Mouse (Mus musculus) embryonic facial prominence, embryonic 12.5 days (tissue): Measurements from ENCODE around the gene Cdpf1. TPM values are rescaled to one million over a fixed set of nuclear protein-coding genes. Genes with fewer than 3 reads are reported as not detected.

Experiments
- polyA plus RNA-seq: library from polyadenylated mRNA; unstranded; fragments of >200 nt; fragmentation: Nextera tagmentation; extraction: Ambion mirVana; gene quantifications from 2 replicates; pipeline ENCODE4 v1.2.1, GENCODE M21; 2016

Cdpf1 gene
- polyA plus RNA-seq, 1 experiment from 2014 or later = 26.7 TPM

Other genes starting within 250 kb of the Cdpf1 start
- 31.5 and 34.3 TPM in 2 replicates for gene Wnt7b, start 229.2 kb downstream of the Cdpf1 start, polyA plus RNA-seq
- gene Ppara, start 76.7 kb downstream of the Cdpf1 start, polyA plus RNA-seq = 1.7 and 2.2 TPM in 2 replicates
- gene Pkdrej, start 10.0 kb upstream of the Cdpf1 start, polyA plus RNA-seq = 0.15 and 0.33 TPM in 2 replicates
- 6.1 and 6.7 TPM in 2 replicates for gene Ttc38, start 20.6 kb upstream of the Cdpf1 start, polyA plus RNA-seq
- 30.3 and 33.2 TPM in 2 replicates for gene Gtse1, start 48.0 kb upstream of the Cdpf1 start, polyA plus RNA-seq
- 48.5 and 51.8 TPM in 2 replicates for gene Trmu, start 67.6 kb upstream of the Cdpf1 start, polyA plus RNA-seq
- 2.4 and 2.5 TPM in 2 replicates for gene Celsr1, start 222.1 kb upstream of the Cdpf1 start, polyA plus RNA-seq
- gene Gramd4, start 246.0 kb upstream of the Cdpf1 start, polyA plus RNA-seq = 19.4 and 19.6 TPM in 2 replicates